Mouse (Mus musculus): Measurements from ENCODE around the gene Plac9b. TPM values are rescaled to one million over a fixed set of nuclear protein-coding genes. Genes with fewer than 3 reads are reported as not detected.

The Plac9b gene
- polyA plus RNA-seq (2012; rRNA removed), result 4.6 and 9.1 TPM in 2 replicates

GRCm38 (mm10) chr14:26182380-26182779, at the start of gene Plac9b:
Gene Plac9b, minus strand, starts transcription at chr14:26182480.

GRCm38 (mm10) chr14:26206926-26207247, 24.6 kb upstream of the Plac9b start, which contains the start of gene Tmem254b:
Gene Tmem254b, minus strand, starts transcription at chr14:26207041.

GRCm38 (mm10) chr14:26118150-26118549, 64.1 kb downstream of the Plac9b start, which contains the start of gene Duxbl2:
Gene Duxbl2, plus strand, starts transcription at chr14:26118349.

Other genes starting within 250 kb of the Plac9b start
- gene Cphx1, start 244.2 kb downstream of the Plac9b start, polyA plus RNA-seq (2012; rRNA removed), result 0.05 and 0.06 TPM in 2 replicates
- gene Duxbl1, start 203.9 kb downstream of the Plac9b start, polyA plus RNA-seq (2012; rRNA removed), result 8.9 and 10.5 TPM in 2 replicates
- 5.6 and 10.3 TPM in 2 replicates for gene Gm9780, start 139.8 kb downstream of the Plac9b start, polyA plus RNA-seq (2012; rRNA removed)
- not detected in 2 replicates for gene Tmem254c, start 115.1 kb downstream of the Plac9b start, polyA plus RNA-seq (2012; rRNA removed)
- not detected in 2 replicates for gene Cphx2, start 101.0 kb downstream of the Plac9b start, polyA plus RNA-seq (2012; rRNA removed)
- gene Cphx3, start 100.2 kb downstream of the Plac9b start, polyA plus RNA-seq (2012; rRNA removed), result not detected in 2 replicates
- not detected in 2 replicates for gene Duxbl2, start 64.1 kb downstream of the Plac9b start, polyA plus RNA-seq (2012; rRNA removed)
- 14.6 and 19.7 TPM in 2 replicates for gene Tmem254b, start 24.6 kb upstream of the Plac9b start, polyA plus RNA-seq (2012; rRNA removed)
- gene Duxbl3, start 75.5 kb upstream of the Plac9b start, polyA plus RNA-seq (2012; rRNA removed), result 7.1 and 8.2 TPM in 2 replicates